Mouse (Mus musculus) limb, embryonic 13.5 days (tissue): ENCODE results near the gene Polr1c. TPM values are rescaled to one million over a fixed set of nuclear protein-coding genes. Genes with fewer than 3 reads are reported as not detected.

ENCODE experiments used
- ATAC-seq: fragments of 200-750 bp; cut with Nextera tagmentation; 2 replicates; pipeline ENCODE4 v1.8.0; 2017; ENCODE audit warnings: low read depth, moderate number of reproducible peaks, moderate TSS enrichment; ENCODE audit not compliant: low FRiP score
- H3K27ac ChIP-seq: fragments of 300-500 bp; sonication (generic); 2 replicates; pipeline ENCODE4 v1.5.1; 2015; ENCODE audit warnings: inconsistent platforms, mild to moderate bottlenecking, moderate library complexity
- H3K27me3 ChIP-seq: fragments of 300-500 bp; sonication (generic); 2 replicates; pipeline ENCODE4 v1.6.1; 2015; ENCODE audit warnings: mild to moderate bottlenecking, inconsistent platforms
- H3K36me3 ChIP-seq: fragments of 300-500 bp; sonication (generic); 2 replicates; pipeline ENCODE4 v1.6.1; 2015; ENCODE audit warnings: inconsistent platforms, mild to moderate bottlenecking, moderate library complexity
- H3K4me1 ChIP-seq: fragments of 300-500 bp; sonication (generic); 2 replicates; pipeline ENCODE4 v1.6.1; 2015; ENCODE audit warnings: inconsistent platforms
- H3K4me2 ChIP-seq: fragments of 300-500 bp; sonication (generic); replicated peaks from 2 replicates; pipeline ENCODE4 v1.6.1; 2015; ENCODE audit warnings: inconsistent platforms, mild to moderate bottlenecking, moderate library complexity
- H3K4me3 ChIP-seq: fragments of 300-500 bp; sonication (generic); 2 replicates; pipeline ENCODE4 v1.5.1; 2015; ENCODE audit warnings: moderate library complexity, mild to moderate bottlenecking, inconsistent platforms
- H3K9ac ChIP-seq: fragments of 300-500 bp; sonication (generic); 2 replicates; pipeline ENCODE4 v1.6.1; 2015; ENCODE audit warnings: mild to moderate bottlenecking, inconsistent platforms
- H3K9me3 ChIP-seq: fragments of 300-500 bp; sonication (generic); 2 replicates; pipeline ENCODE4 v1.6.1; 2016; ENCODE audit warnings: inconsistent platforms
- WGBS: fragments of 180-500 bp; shearing (Covaris S2); methylation state at CpG from one replicate; pipeline ENCODE4 v1.1.7; 2015; 5-methylcytosine and 5-hydroxymethylcytosine counted together
- polyA plus RNA-seq: library from polyadenylated mRNA; unstranded; fragments of >200 nt; fragmentation: Nextera tagmentation; extraction: Ambion mirVana; gene quantifications from 2 replicates; pipeline ENCODE4 v1.2.1, GENCODE M21; 2015

Polr1c gene
- polyA plus RNA-seq, 1 experiment from 2014 or later: 103 TPM

GRCm38 (mm10) chr17:46262201-46262694 is 14.4 kb upstream of the Polr1c start:
- Histone ChIP-seq H3K9me3 (no peaks in the 10 kb centered on the region), H3K27ac (no peak overlapping the region), H3K36me3 (peaks cover 99% of the 10 kb centered on the region), H3K4me3 (no peak overlapping the region), H3K27me3 (no peaks in the 10 kb centered on the region), H3K9ac (no peak overlapping the region; the same call in 1 of the 2 replicates), H3K4me1 (peaks cover 4% of the 10 kb centered on the region; the same call in 1 of the 2 replicates), H3K4me2 (no peak overlapping the region)
- WGBS: 92% methylated on average over 5 of the region's 5 CpGs
- no peak for ATAC-seq

GRCm38 (mm10) chr17:46259675-46260074 is 11.8 kb upstream of the Polr1c start:
- Histone ChIP-seq H3K9me3 (no peaks in the 10 kb centered on the region), H3K4me1 (peaks cover 2% of the 10 kb centered on the region; the same call in 1 of the 2 replicates), H3K9ac (0 out of 2 replicates have a peak overlapping the region, but pooled peaks have one; percentile 19), H3K36me3 (peaks cover 84% of the 10 kb centered on the region), H3K4me3 (no peak overlapping the region), H3K4me2 (no peak overlapping the region), H3K27ac (no peak overlapping the region), H3K27me3 (peaks cover 23% of the 10 kb centered on the region)
- no peak for ATAC-seq
- 93% methylated on average over 17 of the region's 17 CpGs for WGBS

GRCm38 (mm10) chr17:46258279-46259053 is 10.6 kb upstream of the Polr1c start:
- H3K36me3 ChIP-seq: peaks cover 72% of the 10 kb centered on the region

GRCm38 (mm10) chr17:46255147-46255546 is 7.3 kb upstream of the Polr1c start:
- Histone ChIP-seq H3K9me3 (no peaks in the 10 kb centered on the region), H3K27ac (no peak overlapping the region), H3K36me3 (peaks cover 63% of the 10 kb centered on the region), H3K27me3 (peaks cover 31% of the 10 kb centered on the region), H3K4me1 (peaks cover 13% of the 10 kb centered on the region), H3K4me3 (no peak overlapping the region; the same call in 1 of the 2 replicates), H3K9ac (no peak overlapping the region), H3K4me2 (peak overlapping the region; percentile 100)
- ATAC-seq: no peak
- WGBS: 28% methylated on average over 6 of the region's 6 CpGs

More at GRCm38 (mm10) chr17:46258279-46259053, 10.6 kb upstream of the Polr1c start:
- H3K9ac ChIP-seq: no peak overlapping the region
- peaks cover 9% of the 10 kb centered on the region for H3K4me1 ChIP-seq
- no peaks in the 10 kb centered on the region for H3K9me3 ChIP-seq
- 88% methylated on average over 30 of the region's 30 CpGs for WGBS
- H3K4me2 ChIP-seq: no peak overlapping the region
- peaks cover 31% of the 10 kb centered on the region for H3K27me3 ChIP-seq
- H3K27ac ChIP-seq: no peak overlapping the region
- no peak overlapping the region for H3K4me3 ChIP-seq
- no peak for ATAC-seq

GRCm38 (mm10) chr17:46254106-46254505 is 6.3 kb upstream of the Polr1c start:
- H3K9me3 ChIP-seq: no peaks in the 10 kb centered on the region
- H3K27me3 ChIP-seq: peaks cover 31% of the 10 kb centered on the region
- H3K4me3 ChIP-seq: peak overlapping the region; percentile 74
- H3K4me1 ChIP-seq: peaks cover 19% of the 10 kb centered on the region
- ATAC-seq: peak; percentile 30
- peaks cover 63% of the 10 kb centered on the region for H3K36me3 ChIP-seq
- H3K4me2 ChIP-seq: peak overlapping the region; percentile 100
- H3K9ac ChIP-seq: peak overlapping the region; percentile 69
- H3K27ac ChIP-seq: no peak overlapping the region
- under 1% methylated on average over 45 of the region's 54 CpGs for WGBS

- WGBS: 2% methylated on average over 46 of the region's 48 CpGs
- peak within 1 kb of the TSS; percentile 74 for H3K4me3 ChIP-seq
- H3K36me3 ChIP-seq: peaks cover 61% of the 10 kb centered on the region
- no peak within 1 kb of the TSS for H3K27ac ChIP-seq
- H3K9me3 ChIP-seq: no peaks in the 10 kb centered on the region
- peaks cover 24% of the 10 kb centered on the region for H3K4me1 ChIP-seq
- peak within 1 kb of the TSS; percentile 69 for H3K9ac ChIP-seq
- peak; percentile 91 for ATAC-seq
- peak within 1 kb of the TSS; percentile 100 for H3K4me2 ChIP-seq
- peaks cover 31% of the 10 kb centered on the region for H3K27me3 ChIP-seq
These were observed 5.7 kb upstream of the Polr1c start, which contains the start of gene Lrrc73 for GRCm38 (mm10) chr17:46253452-46254084. Lrrc73 (plus strand) TSS chr17:46253531.

- Histone ChIP-seq H3K27ac (no peak overlapping the region), H3K36me3 (peaks cover 53% of the 10 kb centered on the region), H3K27me3 (peaks cover 31% of the 10 kb centered on the region), H3K4me1 (peaks cover 25% of the 10 kb centered on the region), H3K9me3 (no peaks in the 10 kb centered on the region), H3K4me3 (peak overlapping the region; percentile 74), H3K4me2 (peak overlapping the region; percentile 100), H3K9ac (peak overlapping the region; percentile 69; the same call in 1 of the 2 replicates)
- WGBS: 57% methylated on average over 14 of the region's 14 CpGs
- no peak for ATAC-seq
These were observed 5.0 kb upstream of the Polr1c start for GRCm38 (mm10) chr17:46252571-46253451.

GRCm38 (mm10) chr17:46251174-46251573 is 3.3 kb upstream of the Polr1c start:
- Histone ChIP-seq H3K9me3 (no peaks in the 10 kb centered on the region), H3K36me3 (peaks cover 40% of the 10 kb centered on the region), H3K9ac (no peak overlapping the region), H3K4me1 (peaks cover 33% of the 10 kb centered on the region), H3K27me3 (peaks cover 22% of the 10 kb centered on the region), H3K4me3 (no peak overlapping the region), H3K27ac (no peak overlapping the region), H3K4me2 (no peak overlapping the region)
- ATAC-seq: no peak
- WGBS: 73% methylated on average over 7 of the region's 7 CpGs

GRCm38 (mm10) chr17:46248189-46248522 is 302 bp upstream of the Polr1c start:
- no peaks in the 10 kb centered on the region for H3K27me3 ChIP-seq
- peak overlapping the region; percentile 70 for H3K27ac ChIP-seq
- H3K4me2 ChIP-seq: peak overlapping the region; percentile 96
- H3K9me3 ChIP-seq: no peaks in the 10 kb centered on the region
- H3K4me3 ChIP-seq: peak overlapping the region; percentile 98
- ATAC-seq: peak; percentile 42; the same call in 1 of the 2 replicates
- peaks cover 22% of the 10 kb centered on the region for H3K4me1 ChIP-seq
- under 1% methylated on average over 36 of the region's 37 CpGs for WGBS
- H3K9ac ChIP-seq: peak overlapping the region; percentile 97
- peaks cover 70% of the 10 kb centered on the region for H3K36me3 ChIP-seq

- Histone ChIP-seq H3K4me2 (no peak overlapping the region), H3K9me3 (no peaks in the 10 kb centered on the region), H3K4me3 (no peak overlapping the region), H3K27ac (no peak overlapping the region), H3K4me1 (peaks cover 20% of the 10 kb centered on the region), H3K9ac (0 out of 2 replicates have a peak overlapping the region, but pooled peaks have one; percentile 8), H3K36me3 (peaks cover 75% of the 10 kb centered on the region), H3K27me3 (no peaks in the 10 kb centered on the region)
- no peak for ATAC-seq
- 80% methylated on average over 10 of the region's 10 CpGs for WGBS
These were observed 3.3 kb downstream of the Polr1c start for GRCm38 (mm10) chr17:46244579-46244978.

- peaks cover 76% of the 10 kb centered on the region for H3K36me3 ChIP-seq
- ATAC-seq: no peak
- no peaks in the 10 kb centered on the region for H3K9me3 ChIP-seq
- peaks cover 10% of the 10 kb centered on the region for H3K4me1 ChIP-seq
- H3K9ac ChIP-seq: no peak overlapping the region
- no peak overlapping the region for H3K4me3 ChIP-seq
- H3K27ac ChIP-seq: no peak overlapping the region
- 74% methylated on average over 2 of the region's 2 CpGs for WGBS
- no peaks in the 10 kb centered on the region for H3K27me3 ChIP-seq
- H3K4me2 ChIP-seq: no peak overlapping the region
These were observed 4.2 kb downstream of the Polr1c start for GRCm38 (mm10) chr17:46243624-46244023.
